Mouse (Mus musculus) C2C12 (cell line): ENCODE results near the gene Olfr237-ps1.

ENCODE experiments used
- CEBPB ChIP-seq: IDR thresholded peaks from one replicate; pipeline ENCODE4 v1.6.1; 2011; ENCODE audit warnings: low read depth, mild to moderate bottlenecking, control low read depth, moderate library complexity
- CTCF ChIP-seq: IDR thresholded peaks from one replicate; pipeline ENCODE4 v1.5.1; 2011; ENCODE audit not compliant: control insufficient read depth, insufficient read depth, insufficient read length
- MAX ChIP-seq: IDR thresholded peaks from one replicate; pipeline ENCODE4 v1.6.1; 2011; ENCODE audit warnings: mild to moderate bottlenecking, control low read depth

- TF ChIP-seq CTCF (no peak), CEBPB (no peak), MAX (no peak)
These were observed 50.4 kb downstream of the Olfr237-ps1 start, which contains the start of gene Olfr435 for GRCm38 (mm10) chr6:43196781-43197180.
